Comparison of ENCODE assay signal across 31 mouse cellular contexts in genomic region chr9:48928781-48929180, GRCm38 (mm10). TPM values are rescaled to one million over a fixed set of nuclear protein-coding genes. Genes with fewer than 3 reads are reported as not detected.
DNase-seq lines count a peak whose midpoint lies in the region; ATAC-seq lines count a peak whose summit lies in the region.
"Had no signal": no experiment of that assay in that cellular context is flagged by ENCODE, and none has a peak within 500 bp of the region (broad histone marks: within the 10 kb centered on the region; RNA-seq: fewer than 3 reads in every experiment).

No protein-coding gene starts in this region.

- WGBS in hindbrain, embryonic 12.5 days: 65% methylated on average over 3 of the region's 3 CpGs
- WGBS in hindbrain, embryonic 13.5 days: 49% methylated on average over 3 of the region's 3 CpGs
- WGBS in neural tube, embryonic 13.5 days: 54% methylated on average over 3 of the region's 3 CpGs
- 37% methylated on average over 3 of the region's 3 CpGs for WGBS in forebrain, embryonic 16.5 days

- ATAC-seq in hindbrain, embryonic 12.5 days (ENCODE audit: low FRiP score): peak; percentile 63; the same call in 1 of the 2 replicates
- no peak for ATAC-seq in hindbrain, embryonic 13.5 days (ENCODE audit: low FRiP score)
- ATAC-seq in neural tube, embryonic 13.5 days (ENCODE audit: low read depth): no peak
- peak; percentile 52 for ATAC-seq in forebrain, embryonic 16.5 days
- ATAC-seq: hindbrain, embryonic 16.5 days; intestine, embryonic 16.5 days had no signal

- no peaks in the 10 kb centered on the region for H3K9me3 ChIP-seq in hindbrain, embryonic 12.5 days (replicated peaks)
- H3K9me3 ChIP-seq in hindbrain, embryonic 13.5 days: no peaks in the 10 kb centered on the region
- H3K9me3 ChIP-seq in neural tube, embryonic 13.5 days: no peaks in the 10 kb centered on the region
- H3K9me3 ChIP-seq in forebrain, embryonic 16.5 days (ENCODE audit: control insufficient read depth, low read length): no peaks in the 10 kb centered on the region
- H3K9me3 ChIP-seq: heart, embryonic 13.5 days; limb, embryonic 15.5 days; liver, embryonic 15.5 days; neural tube, embryonic 15.5 days had no signal

- no peaks in the 10 kb centered on the region for H3K36me3 ChIP-seq in hindbrain, embryonic 12.5 days
- H3K36me3 ChIP-seq in hindbrain, embryonic 13.5 days: no peaks in the 10 kb centered on the region
- H3K36me3 ChIP-seq in neural tube, embryonic 13.5 days: no peaks in the 10 kb centered on the region
- H3K36me3 ChIP-seq in forebrain, embryonic 16.5 days (ENCODE audit: control insufficient read depth, insufficient read depth): no peaks in the 10 kb centered on the region
- H3K36me3 ChIP-seq: heart, embryonic 13.5 days; limb, embryonic 15.5 days; liver, embryonic 15.5 days; neural tube, embryonic 15.5 days had no signal

- H3K4me3 ChIP-seq in hindbrain, embryonic 12.5 days: no peak overlapping the region
- no peak overlapping the region for H3K4me3 ChIP-seq in hindbrain, embryonic 13.5 days
- H3K4me3 ChIP-seq in neural tube, embryonic 13.5 days: no peak overlapping the region
- no peak overlapping the region for H3K4me3 ChIP-seq in forebrain, embryonic 16.5 days (replicated peaks; ENCODE audit: low read length)
- H3K4me3 ChIP-seq: heart, adult 2 months; heart, embryonic 13.5 days; limb, embryonic 15.5 days; liver, embryonic 15.5 days; myocyte; neural tube, embryonic 15.5 days had no signal

- no peaks in the 10 kb centered on the region for H3K27me3 ChIP-seq in hindbrain, embryonic 12.5 days
- 0 out of 2 replicates have a peak, but pooled peaks cover 8% of the 10 kb centered on the region for H3K27me3 ChIP-seq in hindbrain, embryonic 13.5 days
- peaks cover 4% of the 10 kb centered on the region for H3K27me3 ChIP-seq in neural tube, embryonic 13.5 days
- H3K27me3 ChIP-seq in forebrain, embryonic 16.5 days (replicated peaks; ENCODE audit: control insufficient read depth, insufficient read depth, low read length): no peaks in the 10 kb centered on the region

- no peak overlapping the region for H3K4me2 ChIP-seq in hindbrain, embryonic 12.5 days (replicated peaks)
- no peak overlapping the region for H3K4me2 ChIP-seq in hindbrain, embryonic 13.5 days
- no peak overlapping the region for H3K4me2 ChIP-seq in neural tube, embryonic 13.5 days
- no peak overlapping the region for H3K4me2 ChIP-seq in forebrain, embryonic 16.5 days (ENCODE audit: low read length)
- H3K4me2 ChIP-seq: heart, embryonic 13.5 days; limb, embryonic 15.5 days; liver, embryonic 15.5 days; neural tube, embryonic 15.5 days had no signal

- H3K27ac ChIP-seq in hindbrain, embryonic 12.5 days: no peak overlapping the region; the same call in 1 of the 2 replicates
- no peak overlapping the region for H3K27ac ChIP-seq in hindbrain, embryonic 13.5 days
- H3K27ac ChIP-seq in neural tube, embryonic 13.5 days (replicated peaks): peak overlapping the region; percentile 46; the same call in 1 of the 2 replicates
- no peak overlapping the region for H3K27ac ChIP-seq in forebrain, embryonic 16.5 days (ENCODE audit: low read length)
- H3K27ac ChIP-seq: heart, adult 2 months; heart, embryonic 13.5 days; limb, embryonic 15.5 days; liver, embryonic 15.5 days; neural tube, embryonic 15.5 days had no signal

- H3K4me1 ChIP-seq in hindbrain, embryonic 12.5 days: 0 out of 2 replicates have a peak, but pooled peaks cover 2% of the 10 kb centered on the region
- H3K4me1 ChIP-seq in hindbrain, embryonic 13.5 days (replicated peaks): peaks cover 9% of the 10 kb centered on the region
- H3K4me1 ChIP-seq in neural tube, embryonic 13.5 days (replicated peaks): peaks cover 19% of the 10 kb centered on the region
- no peaks in the 10 kb centered on the region for H3K4me1 ChIP-seq in forebrain, embryonic 16.5 days (replicated peaks; ENCODE audit: control insufficient read depth, insufficient read depth, low read length)
- H3K4me1 ChIP-seq: limb, embryonic 15.5 days; liver, embryonic 15.5 days had no signal

- DNase-seq in neural tube, embryonic 10.5 days (ENCODE audit: extremely low spot score, low spot score): no peak
- DNase-seq in retina, postnatal 1 day: peak; percentile 71
- no peak for DNase-seq in layer of hippocampus, postnatal 25 days (ENCODE audit: extremely low spot score in 1 of 2, low spot score in 1 of 2)
- DNase-seq: adrenal gland, adult 2 months; cerebellum, adult 2 months; gastrocnemius, postnatal 36 days; heart, adult 2 months; heart, postnatal 14 days; kidney, postnatal 25 days; lung, postnatal 4 days; right cerebral cortex, postnatal 25 days; spleen, adult 18-20 months had no signal

- no peak overlapping the region for H3K9ac ChIP-seq in hindbrain, embryonic 12.5 days
- H3K9ac ChIP-seq in hindbrain, embryonic 13.5 days: no peak overlapping the region
- H3K9ac ChIP-seq in neural tube, embryonic 13.5 days: no peak overlapping the region
- H3K9ac ChIP-seq in forebrain, embryonic 16.5 days (replicated peaks; ENCODE audit: low read depth, low read length): no peak overlapping the region
- H3K9ac ChIP-seq: heart, embryonic 13.5 days; limb, embryonic 15.5 days; liver, embryonic 15.5 days; neural tube, embryonic 15.5 days had no signal

RNA-seq across cellular contexts. Expression of gene Htr3a, which starts 17.9 kb away (rescaled TPM):
- polyA plus RNA-seq in hindbrain, embryonic 12.5 days (2016; fragmentation: Nextera tagmentation; extraction: Ambion mirVana): 2.3 and 2.4 TPM in 2 replicates
- polyA plus RNA-seq in hindbrain, embryonic 13.5 days (2015; fragmentation: Nextera tagmentation; extraction: Ambion mirVana): 2.6 and 2.9 TPM in 2 replicates
- polyA plus RNA-seq in neural tube, embryonic 13.5 days (2015; fragmentation: Nextera tagmentation; extraction: Ambion mirVana): 6.5 and 9.9 TPM in 2 replicates
- polyA plus RNA-seq in forebrain, embryonic 16.5 days (2015; fragmentation: Nextera tagmentation; extraction: Ambion mirVana): 5.9 and 6.1 TPM in 2 replicates
- total RNA-seq in layer of hippocampus, postnatal 25 days (2021): 10 to 100 TPM; 13.4 to 14.3 TPM
- total RNA-seq: gastrocnemius, postnatal 36 days; heart, postnatal 14 days; megakaryocyte-erythroid progenitor cell, adult 5-6 weeks; MEL had no signal
- polyA plus RNA-seq: C2C12; liver, embryonic 15.5 days; myocyte had no signal

RNA-seq across cellular contexts. Expression of gene Htr3b, which starts 36.0 kb away (rescaled TPM):
- polyA plus RNA-seq in hindbrain, embryonic 12.5 days (2016; fragmentation: Nextera tagmentation; extraction: Ambion mirVana): 0.22 TPM in 1 of 2 replicates, not detected in the other
- 0.28 and 0.45 TPM in 2 replicates for polyA plus RNA-seq in hindbrain, embryonic 13.5 days (2015; fragmentation: Nextera tagmentation; extraction: Ambion mirVana)
- polyA plus RNA-seq in neural tube, embryonic 13.5 days (2015; fragmentation: Nextera tagmentation; extraction: Ambion mirVana): 0.99 and 2.5 TPM in 2 replicates
- polyA plus RNA-seq in forebrain, embryonic 16.5 days (2015; fragmentation: Nextera tagmentation; extraction: Ambion mirVana): not detected in 2 replicates
- not detected for total RNA-seq in layer of hippocampus, postnatal 25 days (2021)
- total RNA-seq: gastrocnemius, postnatal 36 days; heart, adult 2 months; heart, postnatal 14 days; left cerebral cortex, adult 18-20 months; left cerebral cortex, postnatal 36 days; megakaryocyte-erythroid progenitor cell, adult 5-6 weeks; MEL had no signal
- polyA plus RNA-seq: C2C12; cerebellum, adult 2 months; cortical plate, adult 2 months; kidney, embryonic 14.5 days; limb, embryonic 15.5 days; liver, embryonic 15.5 days; myocyte; thymus, postnatal 0 days had no signal

RNA-seq across cellular contexts. Expression of gene Usp28, which starts 56.4 kb away (rescaled TPM):
- polyA plus RNA-seq in hindbrain, embryonic 12.5 days (2016; fragmentation: Nextera tagmentation; extraction: Ambion mirVana): 45.0 and 47.3 TPM in 2 replicates
- polyA plus RNA-seq in hindbrain, embryonic 13.5 days (2015; fragmentation: Nextera tagmentation; extraction: Ambion mirVana): 31.5 and 33.0 TPM in 2 replicates
- 29.8 and 31.7 TPM in 2 replicates for polyA plus RNA-seq in neural tube, embryonic 13.5 days (2015; fragmentation: Nextera tagmentation; extraction: Ambion mirVana)
- polyA plus RNA-seq in forebrain, embryonic 16.5 days (2015; fragmentation: Nextera tagmentation; extraction: Ambion mirVana): 36.8 and 40.5 TPM in 2 replicates
- 10 to 100 TPM; 26.8 to 47.1 TPM for total RNA-seq in layer of hippocampus, postnatal 25 days (2021)

Comparison
In these comparisons a context has a peak if more than half of its experiments do, and no peak if none do; other contexts are left out.
1. ATAC-seq: peak in hindbrain, embryonic 12.5 days (single experiment) and forebrain, embryonic 16.5 days (single experiment); none in hindbrain, embryonic 13.5 days (single experiment) and neural tube, embryonic 13.5 days (single experiment).